Mouse (Mus musculus): ENCODE measurements at regions not wholly inside any gene's neighbourhood (a gene's known extent, or its start where the extent isn't known, plus 50 kb on each side); places are given as distances from the start of the nearest gene placed in this dataset.

- TF ChIP-seq CTCF (IDR thresholded peaks at IDR 0.05; ENCODE audit: control insufficient read depth, insufficient read depth, insufficient replicate concordance, low read depth, low read length) (no peak), POLR2A (IDR thresholded peaks at IDR 0.05; ENCODE audit: control insufficient read depth, low read depth, low read length) (no peak)
Observed at GRCm38 (mm10) chr4:30932358-30932757, 1031.5 kb upstream of the Map3k7 start.

DNA sequence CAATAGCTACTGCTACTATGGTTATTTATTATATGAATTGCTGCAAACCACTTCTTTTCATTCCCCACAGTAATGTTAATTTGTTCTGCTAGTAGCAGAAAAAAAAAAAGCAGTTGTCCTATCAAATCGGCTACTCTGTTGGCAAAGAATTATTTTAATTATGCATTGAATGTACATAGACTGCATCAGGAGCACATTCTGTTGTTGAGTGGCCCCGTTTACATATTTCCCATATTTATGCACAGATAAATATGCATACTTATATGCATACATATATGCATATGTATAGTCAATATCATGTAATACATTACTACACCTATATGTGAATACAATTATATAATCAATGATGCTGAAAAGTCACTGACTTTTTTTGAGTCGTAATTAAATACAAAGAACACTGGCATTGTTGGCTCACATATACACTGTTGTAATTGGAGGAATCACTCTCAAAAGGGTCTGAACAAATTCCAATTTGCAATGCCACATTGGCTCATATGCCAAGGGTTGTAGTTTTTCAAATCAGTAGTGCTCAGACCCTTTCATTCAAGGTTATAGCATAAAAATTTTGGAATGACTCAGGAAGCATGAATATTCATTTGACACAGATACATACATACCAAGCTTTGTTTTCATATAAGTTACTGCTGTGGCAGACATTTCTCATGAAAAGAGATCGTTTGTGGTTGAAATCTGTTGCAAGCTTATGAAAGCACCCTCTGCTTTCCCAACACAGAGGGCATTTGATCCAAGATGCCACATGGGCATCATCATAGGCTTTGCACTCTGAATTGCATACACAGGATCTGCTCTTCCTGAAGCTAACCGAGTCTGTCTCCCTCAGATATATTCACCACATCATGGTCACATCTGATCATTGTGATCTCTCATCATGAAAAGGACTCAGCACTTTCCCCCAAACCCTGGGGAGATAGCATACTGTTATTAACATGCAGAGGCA lies 1030.6 kb upstream of the Map3k7 start:
- no peaks in the 10 kb centered on the region for H3K4me1 ChIP-seq (ENCODE audit: control insufficient read depth, insufficient read depth, low read length)
- H3K36me3 ChIP-seq (ENCODE audit: control insufficient read depth, insufficient read depth, low read length): no peaks in the 10 kb centered on the region
- H3K4me3 ChIP-seq (ENCODE audit: control insufficient read depth, low read depth, low read length): no peak overlapping the region
- TF ChIP-seq CTCF (IDR thresholded peaks at IDR 0.05; ENCODE audit: control insufficient read depth, insufficient read depth, insufficient replicate concordance, low read depth, low read length): no peak
- no peaks in the 10 kb centered on the region for H3K27me3 ChIP-seq (ENCODE audit: control insufficient read depth, insufficient read depth, low read length)
- no peak overlapping the region for H3K27ac ChIP-seq (ENCODE audit: control insufficient read depth, insufficient read depth, low read depth, low read length)

More at GRCm38 (mm10) chr4:30932358-30932757, 1031.5 kb upstream of the Map3k7 start:
- Histone ChIP-seq H3K36me3 (ENCODE audit: control insufficient read depth, insufficient read depth, low read length) (no peaks in the 10 kb centered on the region), H3K27me3 (ENCODE audit: control insufficient read depth, insufficient read depth, low read length) (no peaks in the 10 kb centered on the region), H3K4me1 (ENCODE audit: control insufficient read depth, insufficient read depth, low read length) (no peaks in the 10 kb centered on the region), H3K27ac (ENCODE audit: control insufficient read depth, insufficient read depth, low read depth, low read length) (no peak overlapping the region), H3K4me3 (ENCODE audit: control insufficient read depth, low read depth, low read length) (no peak overlapping the region)

- Histone ChIP-seq H3K27me3 (ENCODE audit: control insufficient read depth, insufficient read depth, low read length) (no peaks in the 10 kb centered on the region), H3K27ac (ENCODE audit: control insufficient read depth, insufficient read depth, low read depth, low read length) (no peak overlapping the region), H3K4me3 (ENCODE audit: control insufficient read depth, low read depth, low read length) (no peak overlapping the region), H3K36me3 (ENCODE audit: control insufficient read depth, insufficient read depth, low read length) (no peaks in the 10 kb centered on the region), H3K4me1 (ENCODE audit: control insufficient read depth, insufficient read depth, low read length) (no peaks in the 10 kb centered on the region)
- TF ChIP-seq POLR2A (IDR thresholded peaks at IDR 0.05; ENCODE audit: control insufficient read depth, low read depth, low read length) (no peak), CTCF (IDR thresholded peaks at IDR 0.05; ENCODE audit: control insufficient read depth, insufficient read depth, insufficient replicate concordance, low read depth, low read length) (no peak)
Observed at GRCm38 (mm10) chr4:30983611-30984010, 980.3 kb upstream of the Map3k7 start.

DNA sequence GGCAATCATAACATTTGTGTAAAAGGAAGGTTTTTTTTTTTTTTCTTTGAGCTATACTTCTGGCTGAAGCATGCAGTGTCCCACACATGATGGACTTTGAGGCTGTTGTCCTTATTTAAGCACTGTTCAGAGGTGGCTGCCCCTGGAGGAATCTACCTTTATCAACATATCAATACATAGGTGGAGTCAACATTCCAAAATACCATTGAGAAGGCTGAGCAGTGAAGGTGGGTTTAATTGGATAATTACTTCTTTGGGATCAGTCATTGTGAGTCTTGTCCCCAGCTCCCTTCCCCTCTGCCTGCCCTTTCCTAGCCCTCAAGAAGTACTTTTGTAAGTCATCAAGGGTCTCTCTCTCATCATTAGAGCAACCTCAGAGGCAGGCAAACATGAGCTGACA lies 951.9 kb upstream of the Map3k7 start:
- H3K27ac ChIP-seq (ENCODE audit: control insufficient read depth, insufficient read depth, low read depth, low read length): no peak overlapping the region
- H3K4me3 ChIP-seq (ENCODE audit: control insufficient read depth, low read depth, low read length): no peak overlapping the region
- no peaks in the 10 kb centered on the region for H3K4me1 ChIP-seq (ENCODE audit: control insufficient read depth, insufficient read depth, low read length)
- H3K27me3 ChIP-seq (ENCODE audit: control insufficient read depth, insufficient read depth, low read length): no peaks in the 10 kb centered on the region
- no peaks in the 10 kb centered on the region for H3K36me3 ChIP-seq (ENCODE audit: control insufficient read depth, insufficient read depth, low read length)
- TF ChIP-seq CTCF (IDR thresholded peaks at IDR 0.05; ENCODE audit: control insufficient read depth, insufficient read depth, insufficient replicate concordance, low read depth, low read length) (no peak), POLR2A (IDR thresholded peaks at IDR 0.05; ENCODE audit: control insufficient read depth, low read depth, low read length) (no peak)

DNA sequence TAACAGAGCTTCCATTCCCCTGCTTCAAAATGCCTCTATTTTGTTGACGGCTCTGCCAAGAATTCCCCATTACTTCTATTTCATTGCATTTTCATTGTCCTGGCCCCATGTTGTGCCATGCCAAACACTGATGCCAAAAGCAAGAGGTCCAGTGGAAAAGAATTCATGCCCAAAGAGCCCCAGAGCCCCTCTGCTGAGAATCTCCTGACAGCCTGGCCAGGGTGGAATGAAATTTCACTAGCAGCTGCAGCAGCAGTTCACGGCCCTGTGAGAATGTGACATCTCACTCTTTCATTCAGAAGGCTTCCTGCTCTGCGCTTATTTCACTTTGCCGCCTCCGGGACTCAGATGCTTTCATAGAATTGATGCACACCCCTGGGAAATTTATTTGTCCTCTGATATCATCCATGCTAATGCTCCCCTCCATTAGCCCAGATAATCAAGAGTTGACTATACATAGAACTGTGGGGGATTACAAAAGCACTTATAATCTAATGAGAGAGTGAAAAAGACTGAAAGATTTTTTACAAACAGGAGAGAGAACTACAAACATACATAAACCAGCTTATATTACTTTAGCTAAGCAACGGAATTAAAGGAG lies 911.7 kb upstream of the Map3k7 start:
- Histone ChIP-seq H3K27ac (ENCODE audit: control insufficient read depth, insufficient read depth, low read depth, low read length) (no peak overlapping the region), H3K4me3 (ENCODE audit: control insufficient read depth, low read depth, low read length) (no peak overlapping the region), H3K4me1 (ENCODE audit: control insufficient read depth, insufficient read depth, low read length) (no peaks in the 10 kb centered on the region), H3K36me3 (ENCODE audit: control insufficient read depth, insufficient read depth, low read length) (no peaks in the 10 kb centered on the region), H3K27me3 (ENCODE audit: control insufficient read depth, insufficient read depth, low read length) (no peaks in the 10 kb centered on the region)
- no peak for TF ChIP-seq POLR2A (IDR thresholded peaks at IDR 0.05; ENCODE audit: control insufficient read depth, low read depth, low read length)
- no peak for TF ChIP-seq CTCF (IDR thresholded peaks at IDR 0.05; ENCODE audit: control insufficient read depth, insufficient read depth, insufficient replicate concordance, low read depth, low read length)

- TF ChIP-seq POLR2A (IDR thresholded peaks at IDR 0.05; ENCODE audit: control insufficient read depth, low read depth, low read length) (no peak), CTCF (IDR thresholded peaks at IDR 0.05; ENCODE audit: control insufficient read depth, insufficient read depth, insufficient replicate concordance, low read depth, low read length) (no peak)
- Histone ChIP-seq H3K27ac (ENCODE audit: control insufficient read depth, insufficient read depth, low read depth, low read length) (no peak overlapping the region), H3K4me1 (ENCODE audit: control insufficient read depth, insufficient read depth, low read length) (no peaks in the 10 kb centered on the region), H3K4me3 (ENCODE audit: control insufficient read depth, low read depth, low read length) (no peak overlapping the region), H3K27me3 (ENCODE audit: control insufficient read depth, insufficient read depth, low read length) (no peaks in the 10 kb centered on the region), H3K36me3 (ENCODE audit: control insufficient read depth, insufficient read depth, low read length) (no peaks in the 10 kb centered on the region)
Observed at GRCm38 (mm10) chr4:31076236-31076635, 887.7 kb upstream of the Map3k7 start.

DNA sequence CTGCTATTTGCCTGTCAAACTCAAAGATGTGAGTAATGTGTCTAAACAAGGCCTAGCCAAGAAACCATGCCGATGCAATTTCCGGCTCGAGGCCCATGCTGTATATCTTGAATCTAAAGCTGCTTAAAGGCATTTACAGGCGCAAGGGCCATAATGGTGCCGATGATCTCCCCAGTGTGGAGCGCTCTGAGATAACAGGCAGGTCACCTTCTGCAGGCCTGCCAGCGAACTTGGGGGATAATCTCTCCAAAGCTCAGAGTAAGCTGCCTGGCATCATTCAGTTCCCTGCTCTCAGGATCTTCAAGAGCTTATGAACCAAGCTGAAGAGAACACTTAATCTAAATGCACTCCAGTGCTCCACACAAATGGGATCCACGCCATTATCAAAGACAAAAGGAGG lies 842.3 kb upstream of the Map3k7 start:
- H3K4me3 ChIP-seq (ENCODE audit: control insufficient read depth, low read depth, low read length): no peak overlapping the region
- H3K27me3 ChIP-seq (ENCODE audit: control insufficient read depth, insufficient read depth, low read length): no peaks in the 10 kb centered on the region
- no peak overlapping the region for H3K27ac ChIP-seq (ENCODE audit: control insufficient read depth, insufficient read depth, low read depth, low read length)
- no peaks in the 10 kb centered on the region for H3K36me3 ChIP-seq (ENCODE audit: control insufficient read depth, insufficient read depth, low read length)
- TF ChIP-seq CTCF (IDR thresholded peaks at IDR 0.05; ENCODE audit: control insufficient read depth, insufficient read depth, insufficient replicate concordance, low read depth, low read length): no peak
- no peak for TF ChIP-seq POLR2A (IDR thresholded peaks at IDR 0.05; ENCODE audit: control insufficient read depth, low read depth, low read length)
- H3K4me1 ChIP-seq (ENCODE audit: control insufficient read depth, insufficient read depth, low read length): no peaks in the 10 kb centered on the region
